Mouse (Mus musculus): Measurements from ENCODE around the gene Rnaseh2b.
A peak's percentile ranks its signal among the peaks of the same experiment; 100 is the strongest.

GRCm38 (mm10) chr14:62331866-62332619 lies 39.7 kb downstream of the Rnaseh2b start:
- peak; percentile 42; the same call in 1 of the 2 replicates for TF ChIP-seq HCFC1 (IDR thresholded peaks at IDR 0.05; ENCODE audit: borderline replicate concordance, insufficient read depth, low read length)
- peak; percentile 40; the same call in 1 of the 2 replicates for TF ChIP-seq ZNF384 (IDR thresholded peaks at IDR 0.05; ENCODE audit: low read depth, low read length)
- TF ChIP-seq CHD2 (IDR thresholded peaks at IDR 0.05; ENCODE audit: low read depth, low read length), result no peak; the same call in 1 of the 2 replicates
- no peak for TF ChIP-seq MAFK (IDR thresholded peaks at IDR 0.05; ENCODE audit: insufficient read depth, low read depth, low read length)
- TF ChIP-seq ZC3H11A (IDR thresholded peaks at IDR 0.05; ENCODE audit: borderline replicate concordance, low read depth, low read length), result no peak
